Mouse (Mus musculus) gastrocnemius, postnatal 14 days (tissue): ENCODE results near the gene Eva1b. TPM values are rescaled to one million over a fixed set of nuclear protein-coding genes. Genes with fewer than 3 reads are reported as not detected.
A peak's percentile ranks its signal among the peaks of the same experiment; 100 is the strongest.

ENCODE experiments used
- DNase-seq: peaks from one replicate; pipeline ENCODE4 v3.0.0; 2021; ENCODE audit warnings: mixed read lengths
- intact Hi-C: fragments of 180-260 bp; cut with DNase I; formaldehyde crosslinking; loops from one replicate; pipeline ENCODE4 v1.15.1; 2025; ENCODE audit warnings: low total_unique reads
- total RNA-seq, 2 experiments: library from RNA; stranded (reverse); gene quantifications; 2 replicates each; pipeline ENCODE4 v1.2.3; 2021

The Eva1b gene
- total RNA-seq, 2 experiments from 2014 or later: 16.2 to 16.6 TPM

- intact Hi-C loops: loop anchor here (5.0 kb wide), 1 partner anchor 35 kb away; no protein-coding TSS in a partner anchor
- no peak for DNase-seq
Observed at GRCm38 (mm10) chr4:126117116-126117515, 30.4 kb upstream of the Eva1b start.

GRCm38 (mm10) chr4:126118651-126119050 is 28.9 kb upstream of the Eva1b start:
- intact Hi-C loops: loop anchor here (5.0 kb wide), 1 partner anchor 36 kb away; no protein-coding TSS in a partner anchor
- DNase-seq: no peak

GRCm38 (mm10) chr4:126119051-126119450 is 28.5 kb upstream of the Eva1b start:
- intact Hi-C loops: loop anchor here (5.0 kb wide), 1 partner anchor 37 kb away; no protein-coding TSS in a partner anchor

GRCm38 (mm10) chr4:126120052-126120451 is 27.5 kb upstream of the Eva1b start:
- no peak for DNase-seq
- intact Hi-C loops: no loop called here

More at GRCm38 (mm10) chr4:126119051-126119450, 28.5 kb upstream of the Eva1b start:
- DNase-seq: no peak

GRCm38 (mm10) chr4:126120506-126120905 is 27.0 kb upstream of the Eva1b start:
- intact Hi-C loops: no loop called here
- no peak for DNase-seq

GRCm38 (mm10) chr4:126123309-126124040 is 24.1 kb upstream of the Eva1b start:
- DNase-seq: no peak

GRCm38 (mm10) chr4:126130502-126130901 is 17.0 kb upstream of the Eva1b start:
- DNase-seq: no peak
- intact Hi-C loops: no loop called here

More at GRCm38 (mm10) chr4:126123309-126124040, 24.1 kb upstream of the Eva1b start:
- intact Hi-C loops: no loop called here

GRCm38 (mm10) chr4:126131290-126132121 is 16.0 kb upstream of the Eva1b start:
- intact Hi-C loops: no loop called here
- peak; percentile 40 for DNase-seq

GRCm38 (mm10) chr4:126132636-126133264 is 14.8 kb upstream of the Eva1b start:
- intact Hi-C loops: no loop called here
- no peak for DNase-seq

GRCm38 (mm10) chr4:126134236-126134635 is 13.3 kb upstream of the Eva1b start:
- DNase-seq: no peak
- intact Hi-C loops: no loop called here

GRCm38 (mm10) chr4:126134639-126135038 is 12.9 kb upstream of the Eva1b start:
- intact Hi-C loops: no loop called here

GRCm38 (mm10) chr4:126137773-126138172 is 9.8 kb upstream of the Eva1b start:
- DNase-seq: no peak
- intact Hi-C loops: no loop called here

More at GRCm38 (mm10) chr4:126134639-126135038, 12.9 kb upstream of the Eva1b start:
- no peak for DNase-seq

- no peak for DNase-seq
- intact Hi-C loops: no loop called here
Observed at GRCm38 (mm10) chr4:126141021-126141420, 6.5 kb upstream of the Eva1b start.

GRCm38 (mm10) chr4:126145396-126145795 is 2.1 kb upstream of the Eva1b start:
- intact Hi-C loops: no loop called here
- no peak for DNase-seq

- intact Hi-C loops: no loop called here
- DNase-seq: no peak
Observed at GRCm38 (mm10) chr4:126146974-126147532, 491 bp upstream of the Eva1b start.

- intact Hi-C loops: no loop called here
- peak; percentile 81 for DNase-seq
Observed at GRCm38 (mm10) chr4:126148161-126148961, 817 bp downstream of the Eva1b start.

GRCm38 (mm10) chr4:126149041-126149676 is 1.6 kb downstream of the Eva1b start:
- DNase-seq: no peak
- intact Hi-C loops: no loop called here

- no peak for DNase-seq
- intact Hi-C loops: no loop called here
Observed at GRCm38 (mm10) chr4:126149798-126150197, 2.3 kb downstream of the Eva1b start.
